Mouse (Mus musculus) ES-Bruce4 (cell line): Measurements from ENCODE around the gene Gdi2. TPM values are rescaled to one million over a fixed set of nuclear protein-coding genes. Genes with fewer than 3 reads are reported as not detected.
"Not testable (repeated sequence)": the region's sequence is repeated elsewhere in the genome, so short reads cannot be mapped to it uniquely, and the experiment has no call there.

ENCODE experiments used
- H3K27ac ChIP-seq: 2 replicates; pipeline ENCODE4 v1.5.1; 2012; ENCODE audit warnings: low read length, inconsistent platforms; ENCODE audit not compliant: insufficient read depth
- H3K27me3 ChIP-seq: 2 replicates; pipeline ENCODE4 v1.6.1; 2012; ENCODE audit warnings: mild to moderate bottlenecking, low read length, inconsistent platforms; ENCODE audit not compliant: control insufficient read depth, poor library complexity, insufficient read depth, severe bottlenecking
- H3K36me3 ChIP-seq: 2 replicates; pipeline ENCODE4 v1.6.1; 2012; ENCODE audit warnings: inconsistent platforms, mild to moderate bottlenecking, low read length, moderate library complexity; ENCODE audit not compliant: control insufficient read depth, poor library complexity, insufficient read depth, severe bottlenecking
- H3K4me1 ChIP-seq: one replicate; pipeline ENCODE4 v1.8.1; 2011; ENCODE audit warnings: low read length; ENCODE audit not compliant: control insufficient read depth, insufficient read depth
- H3K4me3 ChIP-seq: 2 replicates; pipeline ENCODE4 v1.5.1; 2011; ENCODE audit warnings: low read depth, mild to moderate bottlenecking, low read length
- H3K9ac ChIP-seq: 2 replicates; pipeline ENCODE4 v1.6.1; 2012; ENCODE audit warnings: low read depth, mild to moderate bottlenecking, inconsistent platforms; ENCODE audit not compliant: poor library complexity, severe bottlenecking
- H3K9me3 ChIP-seq: replicated peaks from 2 replicates; pipeline ENCODE4 v1.6.1; 2012; ENCODE audit warnings: mild to moderate bottlenecking, low read length, inconsistent platforms; ENCODE audit not compliant: control insufficient read depth, poor library complexity, insufficient read depth, severe bottlenecking
- CTCF ChIP-seq: IDR thresholded peaks from one replicate; pipeline ENCODE4 v1.8.1; 2011; ENCODE audit warnings: low read depth, low read length
- EP300 ChIP-seq: IDR thresholded peaks from 2 replicates; pipeline ENCODE4 v1.6.1; 2011; ENCODE audit warnings: low read depth, low read length; ENCODE audit not compliant: insufficient read depth
- POLR2A ChIP-seq: IDR thresholded peaks from one replicate; pipeline ENCODE4 v1.8.1; 2011; ENCODE audit warnings: low read length; ENCODE audit not compliant: insufficient read depth
- polyA plus RNA-seq: library from polyadenylated mRNA; stranded (reverse); fragments of >200 nt; gene quantifications from 2 replicates; pipeline ENCODE4 v1.2.4, GENCODE M21; 2011; ENCODE audit warnings: low read depth; ENCODE audit not compliant: missing spikeins, insufficient read depth, insufficient read length

Gene Gdi2
- polyA plus RNA-seq, result 808 and 834 TPM in 2 replicates

DNA sequence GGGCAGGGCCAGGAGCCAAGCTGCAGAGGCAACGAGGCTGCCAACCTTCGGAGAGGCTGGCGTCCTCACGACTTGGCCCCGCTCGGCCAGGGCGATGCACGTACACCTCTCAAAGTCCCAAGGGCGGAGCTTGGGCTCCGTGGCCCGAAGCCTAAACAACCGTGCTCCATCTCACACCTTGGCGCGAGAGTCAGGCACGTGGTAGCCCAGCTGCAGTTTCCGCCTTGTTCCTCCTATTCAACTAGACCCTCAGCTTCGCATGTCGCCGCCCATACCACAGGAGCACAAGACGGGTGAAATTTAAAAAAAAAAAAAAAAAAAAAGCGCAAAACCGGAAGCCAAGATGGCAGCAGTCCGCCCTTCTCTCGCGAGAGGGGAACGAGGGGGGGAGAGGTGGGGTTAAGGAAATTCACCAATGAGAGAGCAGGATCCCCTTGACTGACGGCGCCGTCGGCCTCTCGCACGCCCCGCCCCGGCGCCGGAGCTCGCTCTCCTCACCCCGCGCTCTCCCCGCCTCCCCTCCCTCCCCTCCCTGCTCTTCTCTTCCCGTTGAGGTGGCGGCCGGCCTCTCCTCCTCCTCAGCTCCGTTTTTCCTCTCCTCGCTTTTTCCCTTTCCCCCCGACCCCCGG is at the start of gene Gdi2:
Gdi2 (plus strand) TSS at position 470 of the 629 bp plus-strand sequence.
- Histone ChIP-seq H3K4me1 (no peaks in the 10 kb centered on the region), H3K9ac (peak within 1 kb of the TSS; percentile 88), H3K4me3 (peak within 1 kb of the TSS; percentile 91), H3K36me3 (0 out of 2 replicates have a peak, but pooled peaks cover 2% of the 10 kb centered on the region), H3K9me3 (no peaks in the 10 kb centered on the region), H3K27ac (peak within 1 kb of the TSS; percentile 62), H3K27me3 (no peaks in the 10 kb centered on the region)
- TF ChIP-seq EP300 (0 out of 2 replicates have a peak, but pooled peaks have one; percentile 8), POLR2A (peak; percentile 57), CTCF (no peak)

DNA sequence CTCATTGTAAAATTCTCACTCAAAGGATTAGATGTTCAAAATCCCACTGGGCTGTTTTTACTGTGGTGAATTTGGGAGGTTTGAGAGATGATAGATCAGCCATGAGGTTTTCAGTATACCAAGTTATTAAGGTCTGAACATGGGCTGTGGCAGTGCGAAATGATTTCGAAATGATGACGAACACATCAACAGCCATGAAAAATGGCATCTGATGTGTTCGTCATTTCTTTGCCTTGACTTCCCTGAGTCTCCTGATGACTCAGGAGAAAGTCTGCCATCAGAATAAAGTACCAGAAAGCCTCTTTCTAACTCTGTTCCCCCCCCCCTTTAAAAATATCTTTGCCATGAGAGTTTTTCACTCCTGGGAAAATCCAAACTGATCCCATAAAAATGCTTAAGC is 42.3 kb upstream of the Gdi2 start:
- no peak overlapping the region for H3K4me3 ChIP-seq
- H3K9ac ChIP-seq, result no peak overlapping the region
- no peaks in the 10 kb centered on the region for H3K27me3 ChIP-seq
- H3K4me1 ChIP-seq, result no peaks in the 10 kb centered on the region
- H3K9me3 ChIP-seq, result no peaks in the 10 kb centered on the region
- no peaks in the 10 kb centered on the region for H3K36me3 ChIP-seq
- H3K27ac ChIP-seq, result no peak overlapping the region
- TF ChIP-seq CTCF (no peak), POLR2A (no peak), EP300 (no peak)

DNA sequence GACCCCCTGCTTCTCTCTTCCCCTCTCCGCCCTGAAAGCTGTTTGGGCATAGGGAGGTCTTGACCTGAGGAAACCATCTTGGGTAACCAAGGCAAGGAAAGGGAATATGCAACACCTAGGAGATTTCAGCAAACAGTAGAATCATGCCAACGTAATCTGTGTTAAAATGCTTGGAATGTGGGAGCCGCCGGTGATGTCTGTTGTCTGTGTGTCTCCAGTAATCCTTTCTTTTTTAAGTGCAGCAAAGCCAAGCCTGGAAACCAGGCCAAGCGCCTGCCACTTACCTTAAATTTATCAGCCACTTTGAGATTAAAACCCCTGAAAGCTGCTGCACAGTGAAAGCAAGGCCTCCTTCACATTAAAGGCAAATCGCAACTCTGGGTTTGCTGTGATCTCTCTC is 36.8 kb upstream of the Gdi2 start:
- not testable (repeated sequence) for H3K4me3 ChIP-seq, H3K9ac ChIP-seq, H3K9me3 ChIP-seq, H3K4me1 ChIP-seq, H3K27ac ChIP-seq, H3K36me3 ChIP-seq, H3K27me3 ChIP-seq

DNA sequence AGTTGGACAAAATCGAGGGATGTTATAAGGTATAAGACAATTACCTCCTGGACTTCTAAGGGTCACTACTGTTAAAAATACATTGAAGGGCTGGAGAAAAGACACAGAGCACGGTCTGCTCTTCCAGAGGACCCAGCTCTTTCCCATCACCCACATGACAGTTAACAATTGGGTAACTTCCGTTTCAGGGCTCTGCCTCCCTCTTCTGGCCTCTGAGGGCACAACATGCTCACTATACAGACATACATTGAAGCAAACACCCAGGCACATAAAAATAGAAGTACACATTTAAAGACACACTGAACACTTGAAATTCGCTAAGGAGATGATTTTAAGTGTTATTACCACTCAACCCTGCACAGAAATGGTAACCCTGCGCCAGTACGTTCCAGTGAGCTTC is 22.5 kb upstream of the Gdi2 start:
- H3K27me3 ChIP-seq, H3K9me3 ChIP-seq, H3K27ac ChIP-seq, H3K4me3 ChIP-seq, H3K36me3 ChIP-seq, H3K9ac ChIP-seq, H3K4me1 ChIP-seq: not testable (repeated sequence)
- TF ChIP-seq CTCF, result peak; percentile 39

GRCm38 (mm10) chr13:3519357-3519756 is 18.5 kb upstream of the Gdi2 start:
- not testable (repeated sequence) for H3K27me3 ChIP-seq, H3K9ac ChIP-seq, H3K4me1 ChIP-seq, H3K27ac ChIP-seq, H3K36me3 ChIP-seq, H3K4me3 ChIP-seq, H3K9me3 ChIP-seq

DNA sequence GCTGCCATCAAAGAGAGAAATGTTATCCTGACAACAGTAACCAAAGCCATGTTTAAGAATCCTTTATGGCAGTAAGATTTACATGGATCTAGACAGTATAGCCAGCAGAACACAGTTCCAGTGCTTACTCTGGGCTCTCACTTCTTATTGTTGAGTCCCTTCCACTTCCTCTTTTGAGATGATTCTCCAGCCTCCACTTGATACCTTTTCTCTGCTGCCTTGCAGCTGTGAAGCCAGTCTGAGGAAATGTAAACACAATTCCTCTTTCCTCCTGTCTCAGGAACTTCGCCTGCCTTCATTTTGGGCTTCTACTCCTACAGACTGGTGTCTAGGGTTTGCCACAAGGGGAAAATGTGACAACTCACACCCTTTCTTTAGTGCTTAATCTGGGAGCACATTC is 17.9 kb upstream of the Gdi2 start:
- not testable (repeated sequence) for H3K27ac ChIP-seq, H3K9me3 ChIP-seq, H3K4me3 ChIP-seq, H3K9ac ChIP-seq, H3K36me3 ChIP-seq, H3K4me1 ChIP-seq, H3K27me3 ChIP-seq

GRCm38 (mm10) chr13:3523459-3523858 is 14.4 kb upstream of the Gdi2 start:
- Histone ChIP-seq H3K9ac (no peak overlapping the region), H3K27ac (no peak overlapping the region), H3K36me3 (no peaks in the 10 kb centered on the region), H3K4me1 (no peaks in the 10 kb centered on the region), H3K4me3 (no peak overlapping the region), H3K27me3 (no peaks in the 10 kb centered on the region), H3K9me3 (no peaks in the 10 kb centered on the region)
- no peak for TF ChIP-seq CTCF
- no peak for TF ChIP-seq EP300
- TF ChIP-seq POLR2A, result no peak
